Mouse (Mus musculus) ovary, adult 18-20 months (tissue): ENCODE measurements around the gene Ctnnd2.

Source experiments
- DNase-seq: peaks from one replicate; pipeline ENCODE4 v3.0.0; 2022; ENCODE audit warnings: low spot score, mixed read lengths

Gene Ctnnd2

DNA sequence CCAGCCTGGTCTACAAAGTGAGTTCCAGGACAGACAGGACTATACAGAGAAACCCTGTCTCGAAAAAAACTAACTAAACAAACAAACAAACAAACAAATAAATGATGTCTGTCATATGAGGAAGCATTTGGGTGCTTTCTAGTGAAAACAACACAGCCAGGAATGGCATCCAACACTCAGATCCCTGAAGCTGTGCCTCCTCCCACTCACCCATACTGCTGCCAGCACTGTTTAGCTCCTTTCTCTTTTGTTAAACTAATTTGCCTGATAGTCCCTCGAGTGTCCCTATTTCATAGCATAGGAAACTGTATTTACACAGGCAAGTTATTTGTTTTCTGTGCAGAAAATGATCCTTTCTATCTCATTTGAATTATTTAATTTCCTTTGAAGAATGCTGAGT, 546.8 kb downstream of the Ctnnd2 start:
- DNase-seq, result no peak

DNA sequence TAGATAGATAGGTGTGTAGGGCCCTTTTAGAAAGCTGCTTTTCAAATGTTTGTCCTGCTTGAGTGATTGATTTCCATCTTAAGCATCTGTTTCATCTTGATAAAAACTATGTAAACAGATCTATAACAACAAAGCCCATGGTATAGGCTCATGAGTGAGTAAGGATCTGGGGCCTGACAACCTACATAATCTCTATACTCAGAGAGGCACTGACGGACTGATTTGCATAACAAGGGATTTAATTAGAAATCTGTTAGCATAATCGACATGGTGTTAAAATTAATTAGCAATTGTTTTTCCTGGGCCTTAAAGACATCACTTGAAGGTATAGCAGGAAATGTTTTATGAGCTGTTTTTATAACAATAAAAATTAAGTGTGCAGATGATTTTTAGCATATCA, 548.7 kb downstream of the Ctnnd2 start:
- DNase-seq, result no peak

DNA sequence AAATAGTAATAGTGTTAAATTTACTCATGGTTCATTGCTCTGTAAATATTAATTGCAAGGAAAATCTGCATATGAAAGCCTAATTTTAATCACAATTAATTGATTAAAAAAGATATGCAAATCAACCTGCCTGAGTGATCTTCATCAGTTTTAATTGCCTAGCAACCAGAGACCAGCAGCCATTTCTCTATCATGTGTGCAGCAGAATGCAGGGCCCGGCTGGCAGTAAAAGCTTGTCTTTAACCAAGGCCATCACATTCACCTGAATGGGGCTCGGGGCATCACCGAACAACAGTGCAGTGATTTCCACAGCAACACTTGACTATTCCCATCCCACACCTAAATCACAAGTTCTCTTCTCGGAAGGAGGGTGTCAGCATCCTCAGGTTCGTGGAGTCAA, 553.7 kb downstream of the Ctnnd2 start:
- DNase-seq, result no peak

DNA sequence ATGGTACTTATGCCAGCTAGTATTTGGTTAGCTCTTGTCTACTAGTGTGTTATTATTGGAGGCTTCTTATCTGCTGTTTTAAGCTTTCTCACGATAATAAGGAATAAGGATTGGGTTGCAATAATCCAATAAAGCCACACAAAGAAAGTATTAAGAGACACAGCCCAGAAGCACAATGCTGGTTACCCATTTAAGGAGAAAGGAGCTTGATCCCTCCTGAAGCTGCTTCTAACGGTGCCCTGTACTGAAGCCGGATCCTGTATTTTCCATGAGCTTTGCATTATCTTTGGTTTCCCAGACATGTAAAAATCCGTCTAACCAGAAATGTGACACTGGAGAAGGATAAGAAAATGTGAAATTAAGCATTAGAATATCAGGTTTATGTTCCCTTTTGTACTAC, 565.8 kb downstream of the Ctnnd2 start:
- DNase-seq, result no peak

DNA sequence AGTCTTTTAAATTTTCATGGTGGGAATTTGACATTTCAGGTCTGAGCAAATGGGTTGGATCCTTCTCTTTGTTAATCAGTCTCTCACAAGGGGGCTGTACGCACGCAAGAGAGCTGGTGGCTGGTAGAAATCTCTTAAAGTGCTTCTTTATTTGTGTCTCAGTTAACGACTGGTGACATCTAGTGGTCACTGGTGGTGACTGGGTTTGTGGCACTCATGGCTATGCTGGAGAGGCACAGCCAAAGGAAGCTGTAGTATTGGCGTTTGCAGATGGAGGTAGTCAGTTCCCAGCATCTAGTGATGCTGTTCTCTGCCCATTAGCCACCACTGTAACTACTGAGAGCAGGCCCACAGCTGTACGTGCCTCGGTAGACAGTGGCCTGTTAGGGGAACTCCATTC, 568.3 kb downstream of the Ctnnd2 start:
- DNase-seq, result no peak

DNA sequence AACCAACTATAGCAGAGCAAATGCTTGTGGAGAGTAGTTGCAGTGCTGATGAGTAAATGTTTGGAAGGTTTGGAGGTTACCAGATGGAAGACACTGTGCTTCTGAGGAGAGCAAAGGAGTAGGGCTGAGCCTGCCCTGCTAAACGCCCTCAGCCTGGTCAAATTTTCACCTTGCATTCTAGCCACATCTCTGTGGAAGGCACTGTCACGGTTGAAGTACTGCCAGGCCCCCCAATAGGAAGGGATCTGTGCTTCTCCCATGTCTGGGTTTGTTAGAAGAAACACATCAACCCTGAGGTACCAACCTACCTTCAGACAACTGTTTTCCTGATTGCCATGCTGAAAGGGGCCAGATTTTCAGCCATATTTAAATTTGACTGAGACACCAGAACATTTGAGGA, 585.6 kb downstream of the Ctnnd2 start:
- DNase-seq, result no peak

DNA sequence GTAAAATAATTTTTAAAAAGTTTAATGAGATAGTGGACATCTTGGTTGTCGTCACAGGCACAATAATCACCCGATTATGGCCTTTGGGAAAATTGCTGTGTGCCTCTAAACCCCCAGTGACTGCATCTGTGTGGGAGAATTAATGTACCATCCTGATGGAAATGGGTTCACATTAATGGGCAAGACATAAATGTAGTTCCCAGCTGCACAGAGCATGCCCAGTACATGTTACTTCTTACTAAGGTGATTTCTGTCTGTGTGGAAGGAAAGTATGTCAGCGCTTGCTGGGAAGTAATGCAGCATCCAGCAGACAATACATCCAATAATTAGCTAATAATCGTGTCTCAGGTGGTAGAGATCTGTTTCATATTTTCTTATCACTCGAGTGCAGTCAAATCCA, 589.8 kb downstream of the Ctnnd2 start:
- DNase-seq, result no peak

DNA sequence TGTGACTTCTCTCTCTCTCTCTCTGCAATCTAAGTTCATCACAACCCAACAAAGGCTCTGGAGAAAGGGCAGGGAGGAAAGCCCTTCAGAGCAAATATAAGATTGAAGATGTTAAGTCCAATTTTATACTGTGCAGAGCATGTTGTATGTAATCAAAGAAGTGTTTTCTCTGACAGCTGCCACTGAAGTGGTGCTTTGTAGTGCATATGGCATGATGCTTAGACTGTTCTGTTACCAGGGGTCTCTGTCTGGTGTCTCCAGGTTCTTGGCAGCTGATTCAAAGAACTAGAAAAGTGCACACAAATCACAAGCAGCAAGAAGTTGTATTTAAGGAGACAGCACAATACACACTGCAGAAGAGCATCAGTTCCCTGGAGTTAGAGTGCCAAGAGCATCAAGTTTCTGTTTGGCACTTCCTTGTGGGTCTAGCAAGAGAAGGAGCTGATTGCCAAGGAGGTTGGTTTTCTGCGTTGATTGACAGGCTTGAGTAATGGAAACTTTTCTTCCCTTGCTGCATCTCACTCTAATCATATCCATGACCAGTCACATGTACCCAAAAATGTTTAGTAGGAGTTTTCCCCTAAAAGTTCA, 590.4 kb downstream of the Ctnnd2 start:
- DNase-seq, result no peak

DNA sequence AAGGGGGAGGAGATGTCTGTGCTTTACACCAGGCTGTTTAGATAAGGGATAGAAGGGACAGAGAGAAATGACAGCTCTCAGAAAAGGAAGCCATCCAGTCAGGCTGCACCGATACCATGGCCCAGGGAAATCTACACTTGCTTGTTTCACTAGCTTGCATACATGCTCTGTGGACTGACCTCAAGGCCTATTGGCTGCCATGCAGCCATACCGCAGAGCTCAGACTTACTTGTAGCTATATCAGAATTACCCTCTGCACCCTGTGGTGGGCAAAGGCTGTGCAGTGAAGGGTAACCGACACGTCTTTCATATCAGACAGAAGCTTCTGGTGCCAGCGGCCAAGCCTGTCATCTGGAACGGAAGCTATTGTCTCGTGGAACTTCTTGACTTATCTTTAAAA, 604.5 kb downstream of the Ctnnd2 start:
- DNase-seq, result no peak

DNA sequence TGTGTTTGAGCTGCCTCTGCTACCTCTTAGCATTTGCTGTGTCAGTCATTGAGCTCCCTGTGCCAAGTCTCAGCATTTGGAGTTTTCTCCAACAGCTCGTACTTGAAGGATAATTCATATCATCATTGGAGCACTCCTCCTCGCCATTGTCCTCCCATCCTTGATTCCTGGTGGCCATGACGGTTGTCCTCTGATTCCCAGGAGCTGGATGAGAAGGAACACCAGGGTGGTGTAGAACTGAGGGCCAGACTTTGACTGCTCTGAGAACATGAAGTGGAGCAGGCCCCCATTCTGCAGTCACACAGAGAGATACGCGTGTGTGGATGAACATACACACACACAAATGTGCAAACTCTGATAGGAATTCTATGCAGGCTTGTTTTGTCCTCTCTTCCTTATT, 605.4 kb downstream of the Ctnnd2 start:
- no peak for DNase-seq

DNA sequence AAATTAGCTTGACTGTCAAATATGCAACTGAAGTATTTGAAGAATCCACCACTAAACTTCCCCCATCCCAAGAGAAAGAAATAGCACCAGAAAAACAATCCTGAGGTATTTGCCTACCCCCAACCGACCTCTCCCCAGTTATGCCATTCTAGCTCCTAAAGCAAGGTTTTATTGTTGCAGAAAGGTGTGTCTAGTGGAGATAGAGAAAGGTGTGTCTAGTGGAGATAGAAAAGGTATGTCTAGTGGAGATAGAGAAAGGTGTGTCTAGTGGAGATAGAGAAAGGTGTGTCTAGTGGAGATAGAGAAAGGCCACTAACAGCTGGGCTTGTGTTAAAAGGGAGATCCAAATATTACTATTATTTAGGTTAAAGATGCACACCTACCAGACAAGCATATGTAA, 607.5 kb downstream of the Ctnnd2 start:
- DNase-seq, result no peak

DNA sequence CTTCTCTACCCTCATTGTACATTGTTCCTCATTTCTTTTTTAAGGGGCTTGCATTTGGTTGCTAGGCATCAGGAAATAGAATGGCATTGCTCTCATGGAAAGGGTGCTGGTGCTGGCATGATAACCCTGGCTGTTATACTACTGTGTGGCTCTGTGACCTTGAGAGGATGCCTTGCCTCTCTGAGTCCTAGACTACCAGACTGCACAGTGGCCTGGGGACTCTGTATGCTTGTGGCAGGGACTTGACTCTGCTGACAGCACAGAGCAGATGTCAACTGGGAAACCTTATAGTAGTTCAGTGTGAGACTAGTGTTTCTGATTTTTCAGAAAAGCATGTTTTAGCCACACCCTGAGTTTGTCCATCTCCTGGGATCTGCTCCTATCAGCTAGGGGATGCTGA, 608.6 kb downstream of the Ctnnd2 start:
- DNase-seq, result no peak

DNA sequence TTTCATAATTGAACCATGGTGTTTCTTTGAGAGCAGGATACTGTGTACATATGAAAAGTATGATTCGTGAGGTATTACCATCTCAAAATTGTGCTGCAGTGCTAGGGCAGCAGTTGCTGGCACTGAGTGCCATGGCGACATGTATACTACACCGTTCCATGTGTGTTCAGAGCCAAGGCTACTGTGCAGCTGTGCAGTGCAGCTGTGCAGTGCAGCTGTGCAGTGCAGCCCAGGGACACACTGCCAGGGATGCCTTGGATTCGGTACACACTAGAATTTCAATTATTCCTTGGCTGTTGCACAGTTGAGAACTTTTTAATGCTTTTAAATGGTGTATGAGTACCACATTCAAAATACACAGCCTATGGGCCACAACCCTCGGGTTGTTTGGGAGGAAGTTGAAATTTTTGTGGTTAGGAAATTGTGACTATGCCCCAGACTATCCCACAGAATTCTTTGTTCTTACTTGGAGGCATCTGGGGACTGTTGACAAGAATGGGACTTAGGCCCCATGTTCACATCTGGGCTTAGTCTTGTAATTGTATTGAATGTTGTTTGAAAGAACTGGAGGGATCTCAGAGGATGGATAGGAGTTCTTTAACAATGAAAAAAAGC, 613.4 kb downstream of the Ctnnd2 start:
- DNase-seq, result no peak

DNA sequence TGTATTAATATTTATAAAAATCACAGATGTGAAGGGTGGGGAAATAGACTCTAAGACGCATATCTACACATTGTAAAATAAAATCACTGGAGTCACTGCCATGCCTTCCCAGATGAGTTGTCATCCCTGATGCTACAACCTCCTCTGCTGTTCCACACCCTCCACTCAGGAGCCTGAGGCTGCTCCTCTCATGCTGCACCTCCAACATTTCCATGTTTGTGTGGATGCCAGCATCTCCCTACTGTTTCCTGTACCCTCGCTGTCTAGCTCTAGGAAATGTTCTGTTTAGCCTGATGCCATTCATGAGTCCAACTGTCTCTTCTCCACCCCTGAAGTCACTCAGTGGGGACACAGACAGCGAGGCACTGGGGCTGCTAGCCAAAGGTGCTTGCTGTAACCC, 620.9 kb downstream of the Ctnnd2 start:
- no peak for DNase-seq

DNA sequence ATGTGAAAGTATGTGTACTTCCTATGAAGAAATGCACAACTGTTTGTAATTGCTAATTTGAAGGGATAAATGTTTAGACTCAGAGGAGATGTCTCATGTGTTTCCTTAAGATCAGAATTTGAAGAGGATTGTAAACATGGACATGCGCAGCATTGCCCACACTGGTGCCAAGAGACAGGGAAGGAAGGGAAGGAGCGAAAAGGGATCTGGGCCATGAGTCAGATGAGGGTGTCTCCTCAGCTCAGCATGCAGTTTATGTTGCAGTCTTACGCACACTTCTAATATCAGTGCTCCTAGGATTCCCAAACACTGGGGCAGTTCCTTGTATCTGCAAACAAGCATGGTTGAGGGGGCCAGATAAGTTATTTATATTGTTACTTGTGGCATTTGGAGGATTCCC, 623.3 kb downstream of the Ctnnd2 start:
- DNase-seq, result no peak

DNA sequence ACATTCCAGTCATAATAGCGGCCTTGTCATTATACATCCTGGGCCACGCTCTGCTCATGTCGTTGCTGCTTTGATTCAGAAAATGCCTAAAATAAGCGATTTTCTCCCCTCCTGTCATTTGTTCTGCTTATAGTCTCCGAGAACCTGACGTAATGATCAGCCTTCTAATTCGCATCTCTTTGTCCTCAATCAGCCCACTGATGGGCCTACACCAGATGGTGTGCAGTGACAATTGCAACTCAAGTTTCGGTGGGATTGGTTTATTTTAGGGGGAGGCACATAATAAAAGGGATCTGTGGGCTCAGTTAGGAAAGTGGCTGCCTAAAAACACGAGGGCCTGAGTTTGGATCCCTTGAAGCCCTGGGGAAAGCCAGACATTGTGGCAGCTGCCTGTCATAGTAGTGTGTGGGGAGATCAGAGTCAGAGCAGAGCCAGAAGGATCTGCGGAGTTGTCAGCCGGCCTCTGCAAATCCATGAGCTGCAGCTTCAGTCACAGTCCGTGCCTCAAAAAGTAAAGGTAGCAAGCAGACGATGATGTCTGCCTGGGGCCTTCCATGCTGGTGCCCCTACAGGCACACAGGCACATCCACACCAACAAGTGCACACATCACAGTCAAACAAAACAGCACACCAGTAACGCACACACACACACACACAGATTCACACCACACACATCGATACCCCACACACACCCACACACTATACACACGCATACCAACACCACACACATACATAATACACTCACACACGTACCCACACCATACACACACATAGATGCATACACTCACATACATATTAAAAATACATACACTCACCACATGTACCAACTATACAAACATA, 655.3 kb downstream of the Ctnnd2 start:
- no peak for DNase-seq

DNA sequence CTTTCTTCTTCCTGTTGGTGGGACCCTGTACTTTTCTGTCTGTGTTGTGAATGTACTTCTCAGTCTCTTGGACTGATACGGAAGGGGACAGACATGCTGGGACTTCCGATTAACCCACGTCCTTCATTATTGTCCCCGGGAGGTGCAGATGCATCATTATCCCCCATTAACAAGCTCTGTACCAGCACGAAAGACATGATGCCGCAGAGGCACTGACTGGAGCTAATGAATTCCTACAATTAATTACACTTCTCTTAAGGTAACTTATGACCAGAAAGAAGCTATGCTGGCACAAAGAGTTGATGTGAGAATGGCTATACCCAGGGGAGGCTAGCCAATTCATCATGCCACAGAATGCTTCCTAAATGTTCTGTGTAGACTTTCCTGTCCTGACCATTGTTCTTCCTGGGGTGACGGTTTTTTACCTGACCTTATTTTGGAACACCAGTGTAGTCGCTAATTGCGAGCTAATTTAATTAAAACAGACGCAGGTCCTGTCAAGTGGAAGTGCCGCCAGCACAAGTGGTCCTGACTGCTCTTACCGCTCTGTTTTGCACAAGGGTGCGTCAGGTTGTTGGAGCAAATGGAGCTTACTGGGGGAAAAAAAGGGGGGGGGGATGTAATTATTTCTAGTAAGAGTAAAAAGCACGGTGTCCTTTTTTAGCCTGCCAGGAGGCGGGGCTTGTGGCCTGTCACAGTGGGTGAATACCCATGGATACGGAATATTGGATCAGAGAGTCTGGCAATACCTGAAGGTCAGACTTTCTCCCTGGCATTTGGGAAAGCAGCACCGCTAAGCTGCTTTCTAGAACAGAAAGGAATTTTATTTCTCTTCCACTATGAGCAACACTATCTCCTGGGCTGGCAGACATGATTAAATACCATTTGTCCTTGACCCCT, 685.1 kb downstream of the Ctnnd2 start:
- DNase-seq, result no peak

DNA sequence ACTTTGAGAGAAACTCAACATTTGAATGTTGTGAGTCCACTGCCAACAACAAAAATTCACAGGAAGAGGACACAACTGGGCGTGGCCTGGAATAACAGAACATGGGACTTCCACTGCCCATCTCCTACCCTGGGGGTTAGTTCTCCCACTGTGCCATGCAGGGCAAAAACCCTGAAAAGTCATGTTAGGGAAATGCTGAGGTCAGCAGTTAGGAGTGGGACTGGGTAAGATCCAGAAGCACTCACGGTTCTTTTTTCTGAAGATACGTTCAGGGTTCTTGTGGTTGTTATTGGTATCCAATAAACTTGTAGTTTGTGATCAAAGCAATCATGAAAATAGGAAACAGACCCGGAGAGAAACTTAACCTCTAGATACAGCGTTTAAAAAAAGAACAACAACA, 695.0 kb downstream of the Ctnnd2 start:
- no peak for DNase-seq

DNA sequence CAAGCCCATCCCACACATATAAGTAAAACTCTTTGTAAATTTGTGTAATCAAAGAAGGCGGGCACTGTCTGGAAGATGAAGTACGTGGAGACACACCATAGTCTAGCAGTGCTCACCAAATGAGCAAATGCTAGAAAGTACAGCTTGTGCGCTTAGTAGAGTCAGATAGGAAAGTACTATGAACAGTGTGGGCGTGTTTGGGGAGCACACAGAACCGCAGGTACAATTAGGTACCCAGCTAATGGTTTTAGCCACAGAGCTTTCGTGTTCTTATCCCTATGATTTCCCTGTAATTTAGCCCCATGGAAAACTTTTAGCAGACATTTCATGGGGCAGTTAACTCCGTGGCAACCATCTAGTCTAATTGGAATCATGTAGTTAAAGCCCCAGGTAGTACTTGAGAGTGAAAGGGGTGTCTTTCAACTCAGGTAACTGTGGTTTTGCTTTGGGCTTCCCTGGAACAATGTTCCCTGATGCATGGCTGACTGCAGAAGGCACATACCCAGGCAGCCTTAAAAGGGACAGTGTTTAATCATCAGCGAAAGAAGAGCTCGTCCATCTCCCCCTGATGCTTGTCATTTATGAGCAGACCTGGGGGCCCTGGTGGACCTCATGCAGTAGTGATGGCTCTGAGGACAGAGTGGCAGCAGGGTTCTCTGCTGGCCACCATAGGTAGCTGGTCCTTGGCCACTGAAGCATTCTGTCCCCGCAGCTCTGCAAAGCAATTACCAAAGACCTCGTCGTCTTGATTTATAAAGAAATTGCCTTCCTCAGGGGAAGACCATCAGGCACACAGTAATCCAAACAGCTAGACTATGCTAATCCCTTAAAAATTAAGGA, 697.5 kb downstream of the Ctnnd2 start:
- DNase-seq, result no peak

DNA sequence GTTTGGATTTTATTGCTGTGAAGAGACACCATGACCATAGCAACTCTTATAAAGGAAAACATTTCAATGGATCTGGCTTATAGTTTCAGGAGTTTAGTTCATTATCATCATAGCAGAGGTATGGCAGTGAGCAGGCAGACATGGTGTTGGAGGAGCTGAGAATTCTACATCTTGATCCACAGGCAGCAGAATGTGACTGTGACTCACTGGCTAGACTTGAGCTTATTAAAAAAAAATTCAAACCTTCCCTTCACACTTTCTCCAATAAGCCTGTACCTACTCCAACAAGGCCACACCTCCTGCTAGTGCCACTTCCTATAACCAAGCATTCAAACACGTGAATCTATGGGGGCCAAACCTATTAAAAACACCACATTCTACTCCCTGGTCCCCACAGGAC, 703.1 kb downstream of the Ctnnd2 start:
- DNase-seq, result no peak

DNA sequence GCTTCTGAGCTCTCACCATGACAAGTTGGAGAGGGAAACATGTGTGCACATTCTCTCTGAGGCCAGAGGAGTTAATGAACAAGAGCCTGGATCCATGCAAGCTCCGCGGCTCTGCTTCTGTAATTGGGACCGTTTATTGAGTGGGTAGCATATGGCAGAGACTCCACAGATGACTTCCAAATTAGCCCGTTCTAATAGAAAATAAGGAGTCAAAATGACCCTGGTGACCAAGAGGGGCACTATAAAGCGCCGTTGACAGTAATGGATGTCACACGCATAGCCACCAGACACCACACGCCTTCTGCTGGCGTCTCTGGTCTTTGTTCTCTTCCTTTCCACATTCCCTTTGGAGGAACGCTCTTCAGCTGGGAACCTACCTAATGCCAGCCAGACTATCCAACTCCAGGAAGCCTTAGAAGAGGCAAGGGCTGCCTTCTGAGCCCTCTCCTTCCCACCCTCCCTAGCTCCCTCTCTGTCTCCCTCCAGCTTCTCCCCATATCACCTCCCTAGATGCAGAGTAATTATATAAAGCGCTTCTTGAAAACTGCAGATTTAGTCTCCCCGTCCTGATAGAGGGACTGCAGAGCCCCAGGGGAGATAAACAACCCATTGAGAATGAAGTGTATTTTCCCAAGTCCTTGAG, 712.4 kb downstream of the Ctnnd2 start:
- no peak for DNase-seq
